Mouse (Mus musculus) limb, embryonic 15.5 days (tissue): Measurements from ENCODE around the gene March1. TPM values are rescaled to one million over a fixed set of nuclear protein-coding genes. Genes with fewer than 3 reads are reported as not detected.

Experiments
- ATAC-seq: fragments of 200-750 bp; cut with Nextera tagmentation; 2 replicates; pipeline ENCODE4 v1.8.0; 2017; ENCODE audit warnings: low read depth, moderate TSS enrichment; ENCODE audit not compliant: insufficient number of reproducible peaks, low FRiP score, low TSS enrichment
- H3K27ac ChIP-seq: fragments of 300-500 bp; sonication (generic); 2 replicates; pipeline ENCODE4 v1.5.1; 2015; ENCODE audit warnings: moderate library complexity, mild to moderate bottlenecking, inconsistent platforms
- H3K27me3 ChIP-seq: fragments of 300-500 bp; sonication (generic); 2 replicates; pipeline ENCODE4 v1.6.1; 2015; ENCODE audit warnings: inconsistent platforms
- H3K36me3 ChIP-seq: fragments of 300-500 bp; sonication (generic); 2 replicates; pipeline ENCODE4 v1.6.1; 2015; ENCODE audit warnings: inconsistent platforms
- H3K4me1 ChIP-seq: fragments of 300-500 bp; sonication (generic); 2 replicates; pipeline ENCODE4 v1.6.1; 2015; ENCODE audit warnings: inconsistent platforms
- H3K4me2 ChIP-seq: fragments of 300-500 bp; sonication (generic); 2 replicates; pipeline ENCODE4 v1.6.1; 2015; ENCODE audit warnings: mild to moderate bottlenecking, inconsistent platforms
- H3K4me3 ChIP-seq: fragments of 300-500 bp; sonication (generic); 2 replicates; pipeline ENCODE4 v1.5.1; 2015; ENCODE audit warnings: mild to moderate bottlenecking, inconsistent platforms
- H3K9ac ChIP-seq: fragments of 300-500 bp; sonication (generic); 2 replicates; pipeline ENCODE4 v1.6.1; 2015; ENCODE audit warnings: inconsistent platforms
- H3K9me3 ChIP-seq: fragments of 300-500 bp; sonication (generic); 2 replicates; pipeline ENCODE4 v1.6.1; 2016; ENCODE audit warnings: inconsistent platforms
- WGBS: fragments of 180-500 bp; shearing (Covaris S2); methylation state at CpG from one replicate; pipeline ENCODE4 v1.1.7; 2015; 5-methylcytosine and 5-hydroxymethylcytosine counted together
- polyA plus RNA-seq: library from polyadenylated mRNA; unstranded; fragments of >200 nt; fragmentation: Nextera tagmentation; extraction: Ambion mirVana; gene quantifications from 2 replicates; pipeline ENCODE4 v1.2.1, GENCODE M21; 2015

Gene March1
- polyA plus RNA-seq, 1 experiment from 2014 or later, result 0.54 TPM

DNA sequence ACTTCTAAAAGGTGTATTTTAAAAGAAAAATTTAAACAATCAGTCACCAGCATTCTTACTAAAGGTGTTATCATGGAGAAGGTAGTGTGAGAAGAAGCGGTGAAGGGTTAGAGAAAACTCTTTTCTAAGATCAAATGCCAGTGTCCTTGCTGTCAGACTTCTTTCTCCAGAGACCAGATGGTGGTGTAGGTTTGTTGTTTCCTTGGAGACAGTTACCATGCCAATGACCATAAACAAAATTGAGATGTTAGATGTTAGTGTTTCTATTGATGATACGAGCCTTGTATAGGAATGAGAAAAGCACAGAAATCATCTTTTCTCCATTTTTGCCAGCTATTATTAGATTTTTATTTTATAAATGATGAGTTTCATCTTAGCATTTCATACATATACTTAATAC lies 158.1 kb downstream of the March1 start:
- no peak overlapping the region for H3K4me2 ChIP-seq
- 69% methylated on average over 2 of the region's 2 CpGs for WGBS
- no peaks in the 10 kb centered on the region for H3K36me3 ChIP-seq
- no peak overlapping the region for H3K9ac ChIP-seq
- no peak overlapping the region for H3K4me3 ChIP-seq
- H3K9me3 ChIP-seq, result no peaks in the 10 kb centered on the region
- no peak for ATAC-seq
- no peak overlapping the region for H3K27ac ChIP-seq
- H3K27me3 ChIP-seq, result no peaks in the 10 kb centered on the region
- no peaks in the 10 kb centered on the region for H3K4me1 ChIP-seq

DNA sequence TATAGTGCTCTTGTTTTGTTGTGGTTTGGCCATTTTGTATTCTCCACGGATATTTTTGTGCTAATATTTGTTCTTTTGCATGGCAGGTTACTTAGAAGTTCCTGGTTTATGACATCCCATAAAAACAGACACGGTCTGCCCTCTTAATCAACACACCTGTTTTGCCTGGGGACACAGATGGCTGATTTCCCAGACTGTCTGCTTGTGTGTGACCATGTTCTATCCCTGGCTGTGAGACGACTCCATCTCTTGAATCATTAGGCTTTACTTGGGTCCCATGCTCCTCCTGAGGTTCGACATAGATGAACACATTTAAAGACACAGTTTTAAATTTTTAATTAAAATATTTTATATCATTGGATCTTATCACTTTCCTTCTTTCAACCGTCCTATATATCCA lies 163.5 kb downstream of the March1 start:
- Histone ChIP-seq H3K4me3 (no peak overlapping the region), H3K4me2 (no peak overlapping the region), H3K27ac (no peak overlapping the region), H3K4me1 (no peaks in the 10 kb centered on the region), H3K27me3 (no peaks in the 10 kb centered on the region), H3K9me3 (no peaks in the 10 kb centered on the region), H3K9ac (no peak overlapping the region), H3K36me3 (no peaks in the 10 kb centered on the region)
- WGBS, result 26% methylated on average over 5 of the region's 5 CpGs
- no peak for ATAC-seq

DNA sequence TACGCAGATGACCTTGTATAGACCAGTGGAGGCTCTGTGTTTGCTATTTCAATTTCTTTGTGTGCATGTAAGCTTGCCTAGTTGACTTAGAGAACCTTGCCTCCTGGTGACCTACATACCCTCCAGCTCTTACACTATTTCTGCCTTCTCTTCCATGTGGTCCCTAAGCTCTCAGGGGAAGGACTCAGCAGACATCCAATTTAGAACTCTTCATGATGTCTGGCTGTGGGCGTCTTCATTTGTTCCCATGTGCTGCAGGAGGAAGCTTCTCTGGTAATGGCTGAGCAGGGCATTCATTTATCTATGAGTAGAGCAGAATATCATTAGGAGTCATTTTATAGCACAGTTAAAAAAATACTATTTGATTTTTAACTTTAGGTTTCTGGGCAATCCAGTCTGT lies 195.3 kb downstream of the March1 start:
- no peak for ATAC-seq
- Histone ChIP-seq H3K27me3 (no peaks in the 10 kb centered on the region), H3K4me2 (no peak overlapping the region), H3K9me3 (no peaks in the 10 kb centered on the region), H3K4me1 (no peaks in the 10 kb centered on the region), H3K27ac (no peak overlapping the region), H3K4me3 (no peak overlapping the region), H3K9ac (no peak overlapping the region), H3K36me3 (no peaks in the 10 kb centered on the region)
- 74% methylated on average over 2 of the region's 2 CpGs for WGBS

DNA sequence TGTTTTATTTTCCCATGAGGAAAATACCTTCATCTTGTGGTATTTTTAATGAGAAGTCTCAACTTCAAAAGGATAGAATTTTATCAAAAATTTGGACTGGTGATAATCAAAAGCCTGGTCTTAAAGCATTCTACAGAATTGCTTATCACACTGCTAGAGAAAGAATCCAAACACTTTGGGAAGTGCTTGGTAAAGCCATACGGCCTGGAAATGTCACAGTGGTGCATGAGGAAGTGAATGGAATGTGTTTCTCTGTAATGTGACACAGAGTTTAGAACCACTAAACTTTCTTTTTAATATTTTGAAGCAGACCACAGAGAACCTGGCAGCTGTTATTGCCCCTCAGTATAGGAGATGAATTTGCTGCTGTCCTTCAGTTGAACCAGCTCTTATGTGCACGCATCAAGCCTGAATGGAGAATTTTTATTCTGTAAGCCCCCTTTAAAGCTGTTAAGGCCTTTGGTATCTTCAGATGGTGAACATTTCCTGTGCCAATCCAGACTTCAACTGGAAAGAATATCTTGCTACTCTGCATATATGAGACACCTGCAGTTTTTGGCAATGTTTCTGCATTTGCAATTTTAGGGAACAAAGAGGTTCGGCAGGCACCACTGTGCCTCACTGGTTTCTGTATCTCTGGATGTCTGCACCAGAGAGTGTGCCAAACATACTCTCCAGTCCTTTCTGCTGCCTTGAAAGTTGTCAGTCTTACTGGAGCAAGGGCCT lies 304.8 kb downstream of the March1 start:
- Histone ChIP-seq H3K27me3 (no peaks in the 10 kb centered on the region), H3K4me3 (no peak overlapping the region), H3K27ac (no peak overlapping the region), H3K36me3 (no peaks in the 10 kb centered on the region), H3K9me3 (no peaks in the 10 kb centered on the region), H3K9ac (no peak overlapping the region), H3K4me2 (no peak overlapping the region), H3K4me1 (no peaks in the 10 kb centered on the region)
- WGBS, result 76% methylated on average over 3 of the region's 3 CpGs
- ATAC-seq, result no peak

DNA sequence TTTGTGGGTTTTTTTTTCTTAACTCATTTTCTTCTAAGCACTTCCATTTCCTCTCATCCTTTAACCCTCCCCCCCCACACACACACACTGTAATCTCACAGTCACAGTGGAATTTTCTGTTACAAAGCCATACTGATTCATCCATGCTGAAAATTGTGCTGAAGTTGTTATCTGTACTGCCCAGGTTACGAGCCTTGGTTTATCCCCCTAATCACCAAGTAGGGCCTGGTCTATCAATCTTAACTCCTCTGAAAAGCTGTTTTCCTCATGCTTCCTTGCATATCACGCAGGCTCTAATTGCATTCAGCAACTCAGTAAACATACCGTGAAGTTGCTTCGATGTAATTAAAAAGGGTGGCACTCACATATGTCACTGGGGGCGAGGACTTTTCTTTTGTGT lies 339.2 kb downstream of the March1 start:
- Histone ChIP-seq H3K4me1 (no peaks in the 10 kb centered on the region), H3K4me3 (no peak overlapping the region), H3K4me2 (no peak overlapping the region), H3K36me3 (no peaks in the 10 kb centered on the region), H3K9me3 (no peaks in the 10 kb centered on the region), H3K27me3 (no peaks in the 10 kb centered on the region), H3K9ac (no peak overlapping the region), H3K27ac (no peak overlapping the region)
- 33% methylated on average over 5 of the region's 5 CpGs for WGBS
- ATAC-seq, result no peak

DNA sequence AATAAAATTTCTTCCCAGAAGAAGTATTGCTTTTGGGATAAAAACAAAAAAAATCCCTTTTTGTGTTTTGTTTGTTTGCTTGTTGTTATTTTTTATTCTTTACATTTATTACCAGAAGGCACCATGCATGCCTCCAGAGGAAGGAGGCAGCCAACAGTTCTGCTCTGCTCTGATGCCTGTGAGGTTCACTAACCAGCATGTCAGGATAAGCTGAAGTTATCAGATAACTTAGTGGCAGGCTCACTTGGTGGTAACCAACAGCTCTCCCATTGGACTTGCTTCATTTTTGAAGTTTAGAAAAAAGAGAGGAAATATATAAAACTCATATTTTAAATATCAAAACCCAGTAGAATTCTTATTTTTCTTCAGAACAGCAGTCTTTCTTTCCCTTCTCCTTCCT lies 339.8 kb downstream of the March1 start:
- H3K4me1 ChIP-seq, result no peaks in the 10 kb centered on the region
- no peaks in the 10 kb centered on the region for H3K27me3 ChIP-seq
- H3K9me3 ChIP-seq, result no peaks in the 10 kb centered on the region
- no peak overlapping the region for H3K9ac ChIP-seq
- no peak overlapping the region for H3K4me2 ChIP-seq
- no peak overlapping the region for H3K4me3 ChIP-seq
- H3K27ac ChIP-seq, result no peak overlapping the region
- H3K36me3 ChIP-seq, result no peaks in the 10 kb centered on the region
- ATAC-seq, result no peak

DNA sequence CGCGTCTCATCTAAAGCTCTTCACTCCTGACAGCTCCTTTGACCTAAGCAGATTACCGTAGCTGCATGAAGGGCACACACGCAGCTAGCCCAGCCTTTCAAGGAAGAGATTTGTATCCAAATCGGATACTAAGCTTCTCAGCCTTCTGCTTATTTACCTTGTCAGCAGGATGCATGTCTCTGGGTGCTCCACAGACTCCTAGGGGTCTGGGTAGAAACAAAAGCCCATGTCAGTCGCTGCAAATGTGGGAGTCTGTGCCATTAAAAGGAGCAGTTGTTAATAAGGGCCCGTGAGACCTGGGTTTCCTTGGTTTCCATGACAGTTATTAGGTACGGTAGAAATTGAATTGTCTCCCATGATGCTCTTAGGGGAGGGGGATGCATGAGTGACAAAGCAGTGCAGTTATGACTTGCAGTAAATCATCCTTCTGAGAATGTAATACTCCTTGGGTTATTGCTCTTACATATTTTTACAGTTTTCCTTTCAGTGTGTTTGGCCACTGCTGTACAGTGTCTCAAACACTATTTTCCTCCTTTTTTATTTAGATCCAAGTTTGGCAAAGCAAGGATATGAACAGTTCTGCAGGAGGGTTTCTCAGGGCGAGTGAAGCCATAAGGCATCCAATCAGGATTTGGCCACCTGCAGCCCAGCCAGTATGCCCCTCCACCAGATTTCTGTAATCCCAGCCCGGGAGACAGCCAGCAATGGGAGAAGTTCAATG lies 349.0 kb downstream of the March1 start:
- ATAC-seq, result no peak
- 22% methylated on average over 10 of the region's 10 CpGs for WGBS
- Histone ChIP-seq H3K36me3 (no peaks in the 10 kb centered on the region), H3K9ac (no peak overlapping the region), H3K9me3 (no peaks in the 10 kb centered on the region), H3K4me1 (no peaks in the 10 kb centered on the region), H3K27ac (no peak overlapping the region), H3K4me2 (no peak overlapping the region), H3K27me3 (no peaks in the 10 kb centered on the region), H3K4me3 (no peak overlapping the region)

DNA sequence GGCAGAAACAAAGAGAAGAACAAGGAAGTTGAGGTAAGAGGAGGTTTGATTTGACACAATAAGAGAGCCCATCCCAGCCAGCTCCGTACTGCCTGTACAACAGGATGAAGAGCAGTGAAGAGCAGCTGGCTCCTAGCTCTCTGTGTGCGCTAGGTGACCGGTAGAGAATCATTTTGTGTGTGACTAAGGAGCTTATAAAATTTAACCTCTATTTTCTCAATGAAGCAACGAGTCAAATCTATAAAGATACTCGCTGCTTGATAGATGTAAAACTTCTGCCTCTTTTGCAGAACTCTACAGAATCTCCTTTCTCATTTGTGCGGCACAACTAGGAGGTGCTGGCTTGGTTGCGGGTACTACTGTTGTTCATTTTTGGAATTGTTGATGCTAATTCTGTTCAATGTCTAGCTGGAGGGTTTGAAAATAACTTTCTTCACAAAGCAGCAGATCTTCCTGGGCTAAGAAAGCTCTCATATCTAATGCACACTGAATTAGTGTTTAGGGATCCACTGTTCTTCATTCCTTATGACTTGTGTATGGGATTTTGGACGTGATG lies 349.6 kb downstream of the March1 start:
- H3K36me3 ChIP-seq, result no peaks in the 10 kb centered on the region
- ATAC-seq, result no peak
- H3K27ac ChIP-seq, result no peak overlapping the region
- H3K27me3 ChIP-seq, result no peaks in the 10 kb centered on the region
- no peaks in the 10 kb centered on the region for H3K9me3 ChIP-seq
- WGBS, result 73% methylated on average over 8 of the region's 8 CpGs
- H3K4me1 ChIP-seq, result no peaks in the 10 kb centered on the region
- no peak overlapping the region for H3K4me3 ChIP-seq
- H3K4me2 ChIP-seq, result no peak overlapping the region
- H3K9ac ChIP-seq, result no peak overlapping the region

DNA sequence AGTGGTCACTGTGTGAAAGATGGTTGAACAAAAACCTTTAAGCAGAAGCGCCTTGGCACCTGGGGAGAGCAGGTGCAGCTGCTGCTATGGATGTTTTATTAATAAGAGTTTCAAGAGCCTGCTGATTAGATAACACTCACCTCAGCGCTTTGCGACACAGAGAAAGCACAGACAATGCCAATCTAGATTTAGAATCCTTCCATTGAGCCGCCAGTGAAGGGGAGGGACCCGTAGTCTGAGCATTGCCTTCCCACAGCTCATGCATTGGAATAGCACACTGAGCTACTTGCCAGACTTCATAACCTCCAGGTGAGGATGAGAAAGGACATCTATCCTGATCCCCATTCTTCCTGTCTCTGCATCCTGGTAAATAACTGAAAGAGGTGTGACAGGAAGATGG lies 359.2 kb downstream of the March1 start:
- 80% methylated on average over 5 of the region's 5 CpGs for WGBS
- H3K4me1 ChIP-seq, result no peaks in the 10 kb centered on the region
- no peaks in the 10 kb centered on the region for H3K9me3 ChIP-seq
- H3K4me2 ChIP-seq, result no peak overlapping the region
- H3K27ac ChIP-seq, result no peak overlapping the region
- no peak overlapping the region for H3K9ac ChIP-seq
- no peaks in the 10 kb centered on the region for H3K27me3 ChIP-seq
- H3K36me3 ChIP-seq, result no peaks in the 10 kb centered on the region
- ATAC-seq, result no peak
- no peak overlapping the region for H3K4me3 ChIP-seq

DNA sequence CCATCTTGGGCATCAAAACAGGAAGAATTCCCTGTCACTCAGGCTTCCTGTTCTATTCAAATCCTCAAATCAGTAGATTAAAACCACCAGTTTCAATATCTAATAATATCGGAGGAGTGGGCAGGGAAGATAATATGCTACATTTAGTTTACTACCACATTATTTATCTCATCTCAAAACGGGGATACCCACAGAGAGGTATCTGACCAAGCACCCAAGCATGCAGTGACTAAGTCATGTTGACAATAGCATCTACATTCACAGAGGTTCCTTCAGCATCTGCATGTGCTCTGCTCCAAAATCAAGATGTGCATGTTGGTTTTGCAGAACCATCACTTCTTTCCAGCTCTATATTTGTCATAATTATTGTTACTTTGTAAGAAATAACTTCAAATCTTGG lies 364.3 kb downstream of the March1 start:
- H3K9ac ChIP-seq, result no peak overlapping the region
- WGBS, result 85% methylated on average over 2 of the region's 2 CpGs

DNA sequence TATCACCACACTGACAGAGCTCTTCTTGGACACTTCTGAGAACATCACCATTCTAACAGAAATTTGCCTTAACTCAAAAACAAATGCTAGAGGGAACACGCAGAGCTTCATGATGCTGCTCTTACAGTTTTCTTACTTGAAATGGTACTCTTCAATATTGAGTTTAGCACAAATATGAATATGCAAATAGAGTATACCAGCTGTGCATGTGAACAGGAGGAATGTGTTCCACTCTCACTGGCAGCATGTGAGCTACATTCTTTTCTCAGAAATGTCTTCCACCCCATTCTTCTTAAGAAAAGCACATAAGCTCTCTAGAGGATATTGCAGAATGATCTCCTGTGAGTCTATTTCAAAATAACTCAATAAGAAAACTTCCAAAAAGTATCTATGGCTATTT lies 370.0 kb downstream of the March1 start:
- no peak for ATAC-seq
- Histone ChIP-seq H3K4me3 (no peak overlapping the region), H3K9ac (no peak overlapping the region), H3K36me3 (no peaks in the 10 kb centered on the region), H3K9me3 (no peaks in the 10 kb centered on the region), H3K27me3 (no peaks in the 10 kb centered on the region), H3K4me1 (no peaks in the 10 kb centered on the region), H3K4me2 (no peak overlapping the region), H3K27ac (no peak overlapping the region)
- 90% methylated on average over 1 of the region's 1 CpGs for WGBS

More for the DNA sequence above, 364.3 kb downstream of the March1 start:
- Histone ChIP-seq H3K27ac (no peak overlapping the region), H3K4me3 (no peak overlapping the region), H3K27me3 (no peaks in the 10 kb centered on the region), H3K4me2 (no peak overlapping the region), H3K36me3 (no peaks in the 10 kb centered on the region), H3K4me1 (no peaks in the 10 kb centered on the region), H3K9me3 (no peaks in the 10 kb centered on the region)
- ATAC-seq, result no peak

DNA sequence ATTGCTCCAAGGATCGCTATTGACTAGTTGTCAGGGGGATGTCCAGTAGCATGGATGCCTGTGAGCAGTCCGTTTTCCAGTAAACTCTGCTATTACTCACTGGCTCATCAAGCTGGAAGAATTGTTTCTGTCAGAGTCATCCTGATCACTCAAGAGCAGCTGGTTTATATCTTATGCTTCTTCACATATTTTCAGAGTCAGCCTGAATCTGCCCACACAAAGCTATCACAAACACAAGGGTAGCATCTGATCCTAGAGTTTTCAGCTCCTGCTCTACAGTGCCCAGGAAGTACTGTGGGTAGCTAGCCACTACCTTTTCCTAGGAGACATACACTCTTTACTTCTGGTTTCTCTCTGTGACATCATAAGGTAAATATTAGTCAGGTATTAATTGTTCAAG lies 405.1 kb downstream of the March1 start:
- H3K36me3 ChIP-seq, result no peaks in the 10 kb centered on the region
- no peak overlapping the region for H3K4me3 ChIP-seq
- no peaks in the 10 kb centered on the region for H3K27me3 ChIP-seq
- WGBS, result 80% methylated on average over 2 of the region's 2 CpGs
- no peak overlapping the region for H3K9ac ChIP-seq
- H3K27ac ChIP-seq, result no peak overlapping the region
- H3K9me3 ChIP-seq, result no peaks in the 10 kb centered on the region
- ATAC-seq, result no peak
- no peaks in the 10 kb centered on the region for H3K4me1 ChIP-seq
- H3K4me2 ChIP-seq, result no peak overlapping the region
